Mouse (Mus musculus) WW6 (cell line): Measurements from ENCODE around the gene Inpp4a.

Experiments
- DNase-seq: peaks from one replicate; pipeline ENCODE4 v3.0.0-alpha.2; 2013; ENCODE audit warnings: low read depth, low spot score

The Inpp4a gene

GRCm38 (mm10) chr1:37356305-37356704 is 56.6 kb downstream of the Inpp4a start:
- DNase-seq = no peak

- DNase-seq = no peak
Observed at GRCm38 (mm10) chr1:37357173-37357572, 57.5 kb downstream of the Inpp4a start.

- DNase-seq = no peak
Observed at GRCm38 (mm10) chr1:37358621-37359020, 59.0 kb downstream of the Inpp4a start.

- no peak for DNase-seq
Observed at GRCm38 (mm10) chr1:37359395-37360092, 59.9 kb downstream of the Inpp4a start.

GRCm38 (mm10) chr1:37360781-37361180 is 61.1 kb downstream of the Inpp4a start:
- no peak for DNase-seq

GRCm38 (mm10) chr1:37362721-37363120 is 63.1 kb downstream of the Inpp4a start:
- DNase-seq = no peak

GRCm38 (mm10) chr1:37368125-37368524 is 68.5 kb downstream of the Inpp4a start:
- no peak for DNase-seq

GRCm38 (mm10) chr1:37368768-37369385 is 69.2 kb downstream of the Inpp4a start:
- DNase-seq = no peak

- no peak for DNase-seq
Observed at GRCm38 (mm10) chr1:37376177-37376576, 76.5 kb downstream of the Inpp4a start.

GRCm38 (mm10) chr1:37376751-37377150 is 77.1 kb downstream of the Inpp4a start:
- DNase-seq = no peak

- DNase-seq = no peak
Observed at GRCm38 (mm10) chr1:37378095-37378494, 78.4 kb downstream of the Inpp4a start.

GRCm38 (mm10) chr1:37379536-37379935 is 79.9 kb downstream of the Inpp4a start:
- no peak for DNase-seq

GRCm38 (mm10) chr1:37380913-37381312 is 81.2 kb downstream of the Inpp4a start:
- DNase-seq = no peak

- DNase-seq = no peak
Observed at GRCm38 (mm10) chr1:37384304-37384703, 84.6 kb downstream of the Inpp4a start.

GRCm38 (mm10) chr1:37386448-37386971 is 86.8 kb downstream of the Inpp4a start:
- DNase-seq = no peak

- no peak for DNase-seq
Observed at GRCm38 (mm10) chr1:37393174-37393573, 93.5 kb downstream of the Inpp4a start.

GRCm38 (mm10) chr1:37396481-37396880 is 96.8 kb downstream of the Inpp4a start:
- no peak for DNase-seq

GRCm38 (mm10) chr1:37398961-37399360 is 99.3 kb downstream of the Inpp4a start:
- no peak for DNase-seq

GRCm38 (mm10) chr1:37399734-37400133 is 100.1 kb downstream of the Inpp4a start:
- DNase-seq = no peak

- peak; percentile 55 for DNase-seq
Observed at GRCm38 (mm10) chr1:37401687-37402086, 102.0 kb downstream of the Inpp4a start.

GRCm38 (mm10) chr1:37405137-37405536 is 105.5 kb downstream of the Inpp4a start:
- DNase-seq = no peak

- DNase-seq = no peak
Observed at GRCm38 (mm10) chr1:37407228-37407627, 107.6 kb downstream of the Inpp4a start.

- no peak for DNase-seq
Observed at GRCm38 (mm10) chr1:37408059-37408458, 108.4 kb downstream of the Inpp4a start.
